Mouse (Mus musculus): ENCODE results near the gene Olfr1489. TPM values are rescaled to one million over a fixed set of nuclear protein-coding genes. Genes with fewer than 3 reads are reported as not detected.
"Not testable (repeated sequence)": the region's sequence is repeated elsewhere in the genome, so short reads cannot be mapped to it uniquely, and the experiment has no call there.

Gene Olfr1489
- polyA plus RNA-seq (2015; fragmentation: Nextera tagmentation; extraction: Ambion mirVana): not detected in 2 replicates

DNA sequence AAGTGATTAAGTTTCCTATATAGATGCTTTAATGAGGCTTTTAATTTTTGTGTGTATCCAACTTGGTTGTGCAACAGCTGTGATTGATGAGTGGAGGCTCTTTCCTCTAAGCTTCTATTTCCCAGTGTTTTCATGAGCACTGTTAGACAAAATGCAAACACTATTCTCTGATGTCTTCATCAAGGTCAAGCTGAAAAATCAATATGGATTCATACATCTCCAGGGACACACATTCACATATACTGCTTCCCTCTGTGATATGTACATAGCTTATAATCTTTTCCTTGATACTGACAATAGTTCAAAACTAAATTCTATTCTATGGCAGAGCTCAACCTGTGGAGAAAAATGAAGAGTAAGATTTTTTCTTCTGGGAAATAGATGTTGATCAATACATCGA, at the start of gene Olfr1489:
Gene Olfr1489 (plus strand): TSS at position 301 of the 400 bp plus-strand sequence.
- H3K27ac ChIP-seq (ENCODE audit: low read length): no peak within 1 kb of the TSS
- H3K9me3 ChIP-seq (replicated peaks; ENCODE audit: control insufficient read depth, low read length, poor library complexity, severe bottlenecking): peaks cover 12% of the 10 kb centered on the region; the same call in 1 of the 2 replicates
- H3K9ac ChIP-seq (ENCODE audit: low read depth, low read length): no peak within 1 kb of the TSS
- H3K4me2 ChIP-seq (ENCODE audit: low read length): no peak within 1 kb of the TSS
- H3K4me1 ChIP-seq (ENCODE audit: control insufficient read depth, insufficient read depth, low read length): no peaks in the 10 kb centered on the region
- 98% methylated on average over 1 of the region's 1 CpGs for WGBS
- no peaks in the 10 kb centered on the region for H3K36me3 ChIP-seq (ENCODE audit: control insufficient read depth, insufficient read depth, low read length)
- H3K27me3 ChIP-seq (ENCODE audit: control insufficient read depth, insufficient read depth, low read depth, low read length): no peaks in the 10 kb centered on the region
- ATAC-seq: no peak
- no peak within 1 kb of the TSS for H3K4me3 ChIP-seq (ENCODE audit: low read depth, low read length)

DNA sequence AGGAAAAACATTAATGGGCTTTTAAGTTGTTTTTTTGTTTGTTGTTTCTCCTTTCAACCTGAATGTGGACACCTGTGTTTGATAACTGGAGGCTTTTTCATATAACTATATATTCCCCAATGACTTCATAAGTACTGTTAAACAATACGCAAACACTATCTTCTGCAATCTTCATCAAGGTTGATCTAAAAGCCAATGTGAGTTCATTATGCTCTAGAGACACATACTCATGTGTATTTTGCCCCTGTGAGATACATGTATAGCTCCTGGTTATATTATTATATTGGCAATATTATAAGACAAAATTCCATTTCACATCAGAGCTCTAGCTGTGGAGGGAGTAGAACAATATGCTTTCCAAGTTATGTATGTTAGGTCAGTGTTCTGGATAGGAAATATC, 48.2 kb upstream of the Olfr1489 start, which contains the start of gene Olfr1484:
Gene Olfr1484 (plus strand): TSS at position 301 of the 400 bp plus-strand sequence.
- no peak within 1 kb of the TSS for H3K27ac ChIP-seq (ENCODE audit: low read length)
- no peaks in the 10 kb centered on the region for H3K4me1 ChIP-seq (ENCODE audit: control insufficient read depth, insufficient read depth, low read length)
- no peaks in the 10 kb centered on the region for H3K36me3 ChIP-seq (ENCODE audit: control insufficient read depth, insufficient read depth, low read length)
- H3K9me3 ChIP-seq (replicated peaks; ENCODE audit: control insufficient read depth, low read length, poor library complexity, severe bottlenecking): 0 out of 2 replicates have a peak, but pooled peaks cover 6% of the 10 kb centered on the region
- WGBS: 83% methylated on average over 1 of the region's 1 CpGs
- no peak within 1 kb of the TSS for H3K4me3 ChIP-seq (ENCODE audit: low read depth, low read length)
- no peak within 1 kb of the TSS for H3K9ac ChIP-seq (ENCODE audit: low read depth, low read length)
- no peaks in the 10 kb centered on the region for H3K27me3 ChIP-seq (ENCODE audit: control insufficient read depth, insufficient read depth, low read depth, low read length)
- no peak for ATAC-seq
- H3K4me2 ChIP-seq (ENCODE audit: low read length): no peak within 1 kb of the TSS

DNA sequence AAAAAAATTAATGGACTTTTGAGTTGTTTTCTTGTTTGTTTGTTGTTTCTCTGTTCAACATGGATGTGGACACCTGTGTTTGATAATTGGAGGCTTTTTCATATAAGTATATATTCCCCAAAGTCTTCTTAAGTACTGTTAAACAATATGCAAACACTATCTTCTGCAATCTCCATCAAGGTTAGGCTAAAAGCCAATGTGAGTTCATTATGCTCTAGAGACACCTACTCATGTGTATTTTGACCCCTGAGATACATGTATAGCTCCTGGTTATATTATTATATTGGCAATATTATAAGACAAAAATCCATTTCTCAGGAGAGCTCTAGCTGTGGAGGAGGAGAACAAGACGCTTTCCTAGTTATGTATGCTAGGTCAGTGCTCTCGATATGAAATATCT, 14.3 kb upstream of the Olfr1489 start, which contains the start of gene Olfr1487:
Gene Olfr1487 (plus strand): TSS at position 301 of the 400 bp plus-strand sequence.
- not testable (repeated sequence) for H3K27me3 ChIP-seq (ENCODE audit: control insufficient read depth, insufficient read depth, low read depth, low read length); ATAC-seq; H3K4me1 ChIP-seq (ENCODE audit: control insufficient read depth, insufficient read depth, low read length); H3K4me2 ChIP-seq (ENCODE audit: low read length); H3K27ac ChIP-seq (ENCODE audit: low read length); H3K4me3 ChIP-seq (ENCODE audit: low read depth, low read length); H3K36me3 ChIP-seq (ENCODE audit: control insufficient read depth, insufficient read depth, low read length); H3K9ac ChIP-seq (ENCODE audit: low read depth, low read length)
- WGBS: 87% methylated on average over 2 of the region's 2 CpGs
- peaks cover 11% of the 10 kb centered on the region for H3K9me3 ChIP-seq (replicated peaks; ENCODE audit: control insufficient read depth, low read length, poor library complexity, severe bottlenecking)

DNA sequence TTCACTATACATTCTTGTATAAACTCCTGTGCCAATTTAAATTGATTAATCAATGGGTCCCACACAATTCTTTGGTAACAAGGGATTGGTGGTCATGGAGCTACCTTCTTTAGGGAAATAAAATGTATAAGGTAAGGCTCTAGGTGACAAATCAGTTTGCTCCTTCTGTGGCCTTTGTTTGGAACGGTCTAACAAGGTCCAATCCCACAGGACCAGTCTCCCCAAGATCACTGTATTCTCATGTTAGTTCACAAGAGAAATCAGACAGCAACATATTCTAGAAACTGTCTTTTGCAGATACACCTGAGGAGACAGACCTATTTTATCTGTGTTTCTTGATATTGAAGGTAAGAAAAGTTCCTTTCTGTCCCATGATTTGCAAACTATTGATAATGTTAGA, 19.4 kb downstream of the Olfr1489 start, which contains the start of gene Olfr1490:
Gene Olfr1490 (plus strand): TSS at position 301 of the 400 bp plus-strand sequence.
- no peak within 1 kb of the TSS for H3K4me3 ChIP-seq (ENCODE audit: low read depth, low read length)
- ATAC-seq: no peak
- no peaks in the 10 kb centered on the region for H3K27me3 ChIP-seq (ENCODE audit: control insufficient read depth, insufficient read depth, low read depth, low read length)
- H3K27ac ChIP-seq (ENCODE audit: low read length): no peak within 1 kb of the TSS
- H3K9ac ChIP-seq (ENCODE audit: low read depth, low read length): no peak within 1 kb of the TSS
- H3K4me2 ChIP-seq (ENCODE audit: low read length): no peak within 1 kb of the TSS
- H3K36me3 ChIP-seq (ENCODE audit: control insufficient read depth, insufficient read depth, low read length): no peaks in the 10 kb centered on the region
- peaks cover 6% of the 10 kb centered on the region; the same call in 1 of the 2 replicates for H3K9me3 ChIP-seq (replicated peaks; ENCODE audit: control insufficient read depth, low read length, poor library complexity, severe bottlenecking)
- no peaks in the 10 kb centered on the region for H3K4me1 ChIP-seq (ENCODE audit: control insufficient read depth, insufficient read depth, low read length)
- 63% methylated on average over 1 of the region's 1 CpGs for WGBS

Small RNAs within 50 kb of the gene (microRNA-seq; reads per million reads assigned to microRNA genes)
- gene Gm22323: not detected
- not detected for gene Gm23931

Other genes starting within 250 kb of the Olfr1489 start
- not detected in 2 replicates for gene Olfr1469, start 223.8 kb upstream of the Olfr1489 start, polyA plus RNA-seq (2015; fragmentation: Nextera tagmentation; extraction: Ambion mirVana)
- not detected in 2 replicates for gene Olfr1471, start 188.2 kb upstream of the Olfr1489 start, polyA plus RNA-seq (2015; fragmentation: Nextera tagmentation; extraction: Ambion mirVana)
- gene Olfr1472, start 175.5 kb upstream of the Olfr1489 start, polyA plus RNA-seq (2015; fragmentation: Nextera tagmentation; extraction: Ambion mirVana): not detected in 2 replicates
- not detected in 2 replicates for gene Olfr1474, start 162.1 kb upstream of the Olfr1489 start, polyA plus RNA-seq (2015; fragmentation: Nextera tagmentation; extraction: Ambion mirVana)
- not detected in 2 replicates for gene Olfr1475, start 151.4 kb upstream of the Olfr1489 start, polyA plus RNA-seq (2015; fragmentation: Nextera tagmentation; extraction: Ambion mirVana)
- gene Olfr1477, start 131.1 kb upstream of the Olfr1489 start, polyA plus RNA-seq (2015; fragmentation: Nextera tagmentation; extraction: Ambion mirVana): not detected in 2 replicates
- not detected in 2 replicates for gene Olfr1480, start 103.7 kb upstream of the Olfr1489 start, polyA plus RNA-seq (2015; fragmentation: Nextera tagmentation; extraction: Ambion mirVana)
- not detected in 2 replicates for gene Olfr1484, start 48.1 kb upstream of the Olfr1489 start, polyA plus RNA-seq (2015; fragmentation: Nextera tagmentation; extraction: Ambion mirVana)
- not detected in 2 replicates for gene Olfr1487, start 14.2 kb upstream of the Olfr1489 start, polyA plus RNA-seq (2015; fragmentation: Nextera tagmentation; extraction: Ambion mirVana)
- gene Olfr1490, start 19.5 kb downstream of the Olfr1489 start, polyA plus RNA-seq (2015; fragmentation: Nextera tagmentation; extraction: Ambion mirVana): not detected in 2 replicates
- gene Olfr1491, start 65.6 kb downstream of the Olfr1489 start, polyA plus RNA-seq (2015; fragmentation: Nextera tagmentation; extraction: Ambion mirVana): not detected in 2 replicates
- not detected in 2 replicates for gene Olfr1493-ps1, start 91.7 kb downstream of the Olfr1489 start, polyA plus RNA-seq (2015; fragmentation: Nextera tagmentation; extraction: Ambion mirVana)
- gene Olfr1494, start 108.1 kb downstream of the Olfr1489 start, polyA plus RNA-seq (2015; fragmentation: Nextera tagmentation; extraction: Ambion mirVana): not detected in 2 replicates
- not detected in 2 replicates for gene Olfr1495, start 133.0 kb downstream of the Olfr1489 start, polyA plus RNA-seq (2015; fragmentation: Nextera tagmentation; extraction: Ambion mirVana)
- not detected in 2 replicates for gene Olfr1496, start 146.3 kb downstream of the Olfr1489 start, polyA plus RNA-seq (2015; fragmentation: Nextera tagmentation; extraction: Ambion mirVana)
- gene Olfr1497, start 166.6 kb downstream of the Olfr1489 start, polyA plus RNA-seq (2015; fragmentation: Nextera tagmentation; extraction: Ambion mirVana): not detected in 2 replicates
- not detected in 2 replicates for gene Olfr1499, start 187.8 kb downstream of the Olfr1489 start, polyA plus RNA-seq (2015; fragmentation: Nextera tagmentation; extraction: Ambion mirVana)
- gene Olfr1500, start 198.9 kb downstream of the Olfr1489 start, polyA plus RNA-seq (2015; fragmentation: Nextera tagmentation; extraction: Ambion mirVana): not detected in 2 replicates
- not detected in 2 replicates for gene Olfr1501, start 219.1 kb downstream of the Olfr1489 start, polyA plus RNA-seq (2015; fragmentation: Nextera tagmentation; extraction: Ambion mirVana)
- not detected in 2 replicates for gene Olfr1502, start 230.2 kb downstream of the Olfr1489 start, polyA plus RNA-seq (2015; fragmentation: Nextera tagmentation; extraction: Ambion mirVana)

Data from midbrain, embryonic 16.5 days (tissue).